Mouse (Mus musculus): ENCODE measurements around the gene Sema4c. TPM values are rescaled to one million over a fixed set of nuclear protein-coding genes. Genes with fewer than 3 reads are reported as not detected.
A peak's percentile ranks its signal among the peaks of the same experiment; 100 is the strongest.

Gene Sema4c
- polyA plus RNA-seq, 2 experiments = 0.25 to 2.3 TPM

DNA sequence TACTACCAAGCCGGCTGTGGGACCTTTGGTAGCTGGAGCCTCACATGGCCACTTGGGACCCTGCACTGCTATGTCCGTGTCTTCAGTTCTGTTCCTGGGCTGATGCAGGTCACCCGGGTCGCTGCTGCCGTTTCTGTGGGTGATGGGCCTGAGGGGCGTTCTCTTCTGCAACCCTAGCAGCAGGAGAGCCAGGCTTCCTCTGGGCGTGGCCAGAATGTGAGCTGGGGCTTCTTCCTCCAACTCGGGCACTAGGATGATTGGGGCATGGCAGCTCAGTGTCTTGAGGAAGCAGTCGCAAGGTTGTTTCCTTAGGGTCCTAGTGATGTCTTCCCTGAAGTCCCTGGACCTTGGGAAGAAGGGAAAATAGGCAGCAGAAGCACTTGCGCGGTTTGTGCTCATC is 38.5 kb downstream of the Sema4c start:
- no peak for TF ChIP-seq CTCF (IDR thresholded peaks at IDR 0.05; ENCODE audit: low read depth)
- no peak for TF ChIP-seq EP300 (IDR thresholded peaks at IDR 0.05; ENCODE audit: low read depth)
- ATAC-seq (ENCODE audit: insufficient read depth) = no peak
- 68% methylated on average over 11 of the region's 11 CpGs for WGBS (ENCODE audit: insufficient replicate concordance)
- Histone ChIP-seq H3K27me3 (ENCODE audit: control insufficient read depth, insufficient read depth, low read length) (no peaks in the 10 kb centered on the region), H3K36me3 (replicated peaks; ENCODE audit: control insufficient read depth, insufficient read depth, low read depth) (peaks cover 15% of the 10 kb centered on the region), H3K4me2 (ENCODE audit: low read depth) (no peak overlapping the region), H3K9me3 (ENCODE audit: control insufficient read depth, low read length) (no peaks in the 10 kb centered on the region), H3K4me3 (ENCODE audit: insufficient read depth in 1 of 2, low read depth in 2 of 2, low read length in 2 of 2) (no peak overlapping the region), H3K9ac (replicated peaks) (no peak overlapping the region), H3K4me1 (replicated peaks; ENCODE audit: control insufficient read depth in 2 of 2, insufficient read depth in 2 of 2, low read length in 1 of 2) (no peaks in the 10 kb centered on the region), H3K27ac (no peak overlapping the region)
- DNase-seq (ENCODE audit: low read depth in 3 of 3, low spot score in 3 of 3) = no peak

DNA sequence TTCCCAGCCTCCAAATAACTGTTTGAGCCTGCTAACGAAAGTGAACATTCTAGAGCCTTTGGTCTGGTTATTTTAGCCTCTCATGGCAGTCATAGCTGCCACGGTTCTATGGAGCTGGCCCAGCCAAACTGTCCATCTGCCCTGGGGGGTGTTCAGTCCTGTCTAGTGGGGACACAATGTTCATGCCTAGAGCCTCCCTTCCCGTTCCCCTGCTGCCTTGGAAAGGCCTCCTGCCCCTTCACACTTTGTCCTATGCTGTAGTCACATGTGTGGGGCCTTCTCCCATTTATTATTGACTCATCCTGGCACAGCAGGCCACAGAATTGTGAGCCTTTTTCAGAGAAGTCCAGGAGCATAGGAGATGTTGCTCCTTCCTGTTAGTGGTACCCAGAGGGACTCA is 39.9 kb downstream of the Sema4c start:
- TF ChIP-seq EP300 (IDR thresholded peaks at IDR 0.05; ENCODE audit: low read depth) (no peak), CTCF (IDR thresholded peaks at IDR 0.05; ENCODE audit: low read depth) (no peak)
- H3K27ac ChIP-seq = no peak overlapping the region
- H3K36me3 ChIP-seq (replicated peaks; ENCODE audit: control insufficient read depth, insufficient read depth, low read depth) = peaks cover 15% of the 10 kb centered on the region
- no peaks in the 10 kb centered on the region for H3K9me3 ChIP-seq (ENCODE audit: control insufficient read depth, low read length)
- DNase-seq (ENCODE audit: low read depth in 3 of 3, low spot score in 3 of 3) = no peak
- H3K4me2 ChIP-seq (ENCODE audit: low read depth) = no peak overlapping the region
- H3K27me3 ChIP-seq (ENCODE audit: control insufficient read depth, insufficient read depth, low read length) = no peaks in the 10 kb centered on the region
- WGBS (ENCODE audit: insufficient replicate concordance) = 71% methylated on average over 3 of the region's 3 CpGs
- no peak overlapping the region for H3K4me3 ChIP-seq (ENCODE audit: insufficient read depth in 1 of 2, low read depth in 2 of 2, low read length in 2 of 2)
- H3K4me1 ChIP-seq (replicated peaks; ENCODE audit: control insufficient read depth in 2 of 2, insufficient read depth in 2 of 2, low read length in 1 of 2) = peaks cover 2 to 8% of the 10 kb centered on the region in 2 experiments
- H3K9ac ChIP-seq (replicated peaks) = no peak overlapping the region
- no peak for ATAC-seq (ENCODE audit: insufficient read depth)

DNA sequence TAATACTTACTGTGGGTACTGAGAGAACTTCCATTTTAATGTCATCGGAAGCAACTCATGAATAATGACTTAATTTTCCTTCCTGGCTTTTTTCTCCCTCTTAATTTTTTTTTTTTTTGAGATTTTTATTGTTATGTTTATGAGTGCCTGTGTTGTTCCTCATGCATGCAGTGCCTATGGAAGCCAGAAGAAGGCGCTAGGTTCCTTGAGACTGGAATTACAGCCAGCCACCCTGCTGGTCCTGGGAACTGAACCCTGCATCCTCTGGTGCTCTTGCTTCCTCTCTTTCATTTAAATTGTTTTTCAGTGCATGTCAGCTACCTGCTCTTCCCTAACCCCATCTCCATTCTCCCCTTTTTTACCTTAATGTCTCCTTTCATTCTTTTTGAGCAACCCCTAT is 44.4 kb downstream of the Sema4c start:
- peaks cover 6 to 12% of the 10 kb centered on the region in 2 experiments for H3K4me1 ChIP-seq (replicated peaks; ENCODE audit: control insufficient read depth in 2 of 2, insufficient read depth in 2 of 2, low read length in 1 of 2)
- peak overlapping the region; percentile 83 for H3K4me2 ChIP-seq (ENCODE audit: low read depth)
- DNase-seq (ENCODE audit: low read depth in 3 of 3, low spot score in 3 of 3) (peak in 1 of 3 experiments; percentile 17), ATAC-seq (ENCODE audit: insufficient read depth) (no peak)
- H3K4me3 ChIP-seq (ENCODE audit: insufficient read depth in 1 of 2, low read depth in 2 of 2, low read length in 2 of 2) = peak overlapping the region in 1 of 2 experiments; percentile 78; a peak in 2 of 4 replicates
- no peak overlapping the region for H3K9ac ChIP-seq (replicated peaks)
- TF ChIP-seq CTCF (IDR thresholded peaks at IDR 0.05; ENCODE audit: low read depth) = peak; percentile 65
- TF ChIP-seq EP300 (IDR thresholded peaks at IDR 0.05; ENCODE audit: low read depth) = no peak
- H3K27ac ChIP-seq = no peak overlapping the region
- no peaks in the 10 kb centered on the region for H3K27me3 ChIP-seq (ENCODE audit: control insufficient read depth, insufficient read depth, low read length)
- H3K36me3 ChIP-seq (replicated peaks; ENCODE audit: control insufficient read depth, insufficient read depth, low read depth) = no peaks in the 10 kb centered on the region
- H3K9me3 ChIP-seq (ENCODE audit: control insufficient read depth, low read length) = no peaks in the 10 kb centered on the region
- 44% methylated on average over 2 of the region's 2 CpGs for WGBS (ENCODE audit: insufficient replicate concordance)

DNA sequence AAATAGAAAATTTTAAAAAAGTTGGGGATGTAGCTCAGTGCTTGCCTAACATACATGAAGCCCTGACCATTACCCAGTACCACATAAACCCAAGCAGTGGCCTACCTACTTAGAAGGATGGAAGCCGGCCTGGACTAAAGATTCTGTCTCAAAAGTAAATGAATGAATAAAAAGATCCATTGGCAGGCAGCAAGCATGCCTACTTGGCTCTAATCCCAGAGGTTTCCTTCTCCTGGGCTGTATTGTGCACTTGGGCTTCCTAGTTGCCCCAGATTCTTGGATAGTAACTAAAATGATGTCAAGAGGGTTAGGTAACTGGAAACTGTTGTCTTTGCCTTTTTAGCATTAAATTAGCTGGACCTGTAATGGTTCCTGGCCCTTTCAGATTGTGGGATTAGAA is 44.8 kb downstream of the Sema4c start:
- H3K4me3 ChIP-seq (ENCODE audit: insufficient read depth in 1 of 2, low read depth in 2 of 2, low read length in 2 of 2) = peak overlapping the region; percentile 69 to 78

DNA sequence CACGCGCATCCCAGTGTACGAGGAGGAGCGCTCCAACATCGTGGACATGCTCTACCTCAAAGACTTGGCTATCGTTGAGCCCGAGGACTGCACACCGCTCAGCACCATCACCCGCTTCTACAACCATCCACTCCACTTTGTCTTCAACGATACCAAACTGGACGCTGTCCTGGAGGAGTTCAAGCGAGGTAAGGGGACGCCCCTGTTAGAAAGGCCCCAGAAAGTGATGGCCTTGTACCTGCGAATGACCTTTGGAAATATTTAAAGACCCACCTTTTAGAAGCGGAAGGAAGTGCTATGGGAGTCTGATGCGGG is 45.2 kb downstream of the Sema4c start:
- Histone ChIP-seq H3K4me1 (replicated peaks; ENCODE audit: control insufficient read depth in 2 of 2, insufficient read depth in 2 of 2, low read length in 1 of 2) (peaks cover 6 to 12% of the 10 kb centered on the region in 2 experiments), H3K9me3 (ENCODE audit: control insufficient read depth, low read length) (no peaks in the 10 kb centered on the region), H3K27ac (no peak overlapping the region), H3K4me3 (ENCODE audit: insufficient read depth in 1 of 2, low read depth in 2 of 2, low read length in 2 of 2) (peak overlapping the region; percentile 69 to 78), H3K4me2 (ENCODE audit: low read depth) (peak overlapping the region; percentile 83), H3K9ac (replicated peaks) (peak overlapping the region; percentile 79), H3K36me3 (replicated peaks; ENCODE audit: control insufficient read depth, insufficient read depth, low read depth) (no peaks in the 10 kb centered on the region), H3K27me3 (ENCODE audit: control insufficient read depth, insufficient read depth, low read length) (no peaks in the 10 kb centered on the region)
- 4% methylated on average over 16 of the region's 16 CpGs for WGBS (ENCODE audit: insufficient replicate concordance)
- no peak for TF ChIP-seq EP300 (IDR thresholded peaks at IDR 0.05; ENCODE audit: low read depth)
- no peak for TF ChIP-seq CTCF (IDR thresholded peaks at IDR 0.05; ENCODE audit: low read depth)
- ATAC-seq (ENCODE audit: insufficient read depth) = no peak
- DNase-seq (ENCODE audit: low read depth in 3 of 3, low spot score in 3 of 3) = no peak

More for the DNA sequence above, 44.8 kb downstream of the Sema4c start:
- ATAC-seq (ENCODE audit: insufficient read depth) (no peak), DNase-seq (ENCODE audit: low read depth in 3 of 3, low spot score in 3 of 3) (no peak)
- H3K27me3 ChIP-seq (ENCODE audit: control insufficient read depth, insufficient read depth, low read length) = no peaks in the 10 kb centered on the region
- H3K27ac ChIP-seq = no peak overlapping the region
- peak overlapping the region; percentile 79 for H3K9ac ChIP-seq (replicated peaks)
- H3K9me3 ChIP-seq (ENCODE audit: control insufficient read depth, low read length) = no peaks in the 10 kb centered on the region
- H3K36me3 ChIP-seq (replicated peaks; ENCODE audit: control insufficient read depth, insufficient read depth, low read depth) = no peaks in the 10 kb centered on the region
- peak overlapping the region; percentile 83 for H3K4me2 ChIP-seq (ENCODE audit: low read depth)
- TF ChIP-seq EP300 (IDR thresholded peaks at IDR 0.05; ENCODE audit: low read depth) (no peak), CTCF (IDR thresholded peaks at IDR 0.05; ENCODE audit: low read depth) (no peak)
- H3K4me1 ChIP-seq (replicated peaks; ENCODE audit: control insufficient read depth in 2 of 2, insufficient read depth in 2 of 2, low read length in 1 of 2) = peaks cover 6 to 12% of the 10 kb centered on the region in 2 experiments
- WGBS (ENCODE audit: insufficient replicate concordance) = 34% methylated on average over 1 of the region's 1 CpGs
